Mouse (Mus musculus): ENCODE measurements at regions not wholly inside any gene's neighbourhood (a gene's known extent, or its start where the extent isn't known, plus 50 kb on each side); places are given as distances from the start of the nearest gene placed in this dataset.
"Not testable (repeated sequence)": the region's sequence is repeated elsewhere in the genome, so short reads cannot be mapped to it uniquely, and the experiment has no call there.

- peak; percentile 4 for DNase-seq (ENCODE audit: low spot score)
Observed at GRCm38 (mm10) chr4:146263038-146263685, 106.5 kb downstream of the Zfp600 start.

GRCm38 (mm10) chr4:146263790-146264189 lies 107.2 kb downstream of the Zfp600 start:
- DNase-seq (ENCODE audit: low spot score): not testable (repeated sequence)

- not testable (repeated sequence) for DNase-seq (ENCODE audit: low spot score)
Observed at GRCm38 (mm10) chr4:146270119-146270747, 113.6 kb downstream of the Zfp600 start.

Measured in embryo, embryonic 10.5 days (tissue).